In the genomic region with DNA sequence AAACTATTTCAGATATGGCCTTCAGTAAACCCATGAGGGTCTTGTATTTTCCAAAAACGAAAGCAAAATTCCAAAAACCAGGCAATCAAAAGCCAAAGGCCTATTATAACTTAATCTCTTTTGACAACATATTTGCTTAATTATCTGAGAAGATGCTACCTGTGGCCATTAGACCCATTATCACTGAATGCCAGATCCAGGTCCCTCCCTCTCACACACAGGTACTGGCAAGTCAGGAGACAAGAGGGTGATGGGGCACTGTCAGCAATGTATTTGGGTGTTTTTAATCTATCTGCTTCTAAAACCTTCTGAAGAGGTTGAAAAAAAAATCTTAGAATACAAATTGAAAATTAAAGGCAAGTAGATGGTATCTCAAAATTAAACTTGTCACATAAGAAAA, we compare ENCODE assay signal across 19 mouse cellular contexts.
"Had no signal": no experiment of that assay in that cellular context is flagged by ENCODE, and none has a peak within 500 bp of the region (broad histone marks: within the 10 kb centered on the region; RNA-seq: fewer than 3 reads in every experiment).

No protein-coding gene starts in this region.

- H3K9me3 ChIP-seq: lung, embryonic 15.5 days; midbrain, embryonic 10.5 days; midbrain, embryonic 12.5 days; neural tube, embryonic 15.5 days had no signal

- H3K4me2 ChIP-seq: lung, embryonic 15.5 days; midbrain, embryonic 12.5 days; neural tube, embryonic 13.5 days; neural tube, embryonic 15.5 days had no signal

- H3K27me3 ChIP-seq: lung, embryonic 15.5 days; midbrain, embryonic 12.5 days; neural tube, embryonic 13.5 days; neural tube, embryonic 15.5 days had no signal

- H3K9ac ChIP-seq: lung, embryonic 15.5 days; midbrain, embryonic 12.5 days; neural tube, embryonic 13.5 days; neural tube, embryonic 15.5 days had no signal

- ATAC-seq: lung, postnatal 0 days; midbrain, embryonic 16.5 days had no signal

- H3K27ac ChIP-seq: lung, embryonic 15.5 days; midbrain, embryonic 10.5 days; midbrain, embryonic 12.5 days; neural tube, embryonic 13.5 days; neural tube, embryonic 15.5 days had no signal

- H3K4me3 ChIP-seq: lung, embryonic 15.5 days; midbrain, embryonic 10.5 days; midbrain, embryonic 12.5 days; myocyte; neural tube, embryonic 13.5 days; neural tube, embryonic 15.5 days had no signal

- H3K36me3 ChIP-seq: midbrain, embryonic 12.5 days; neural tube, embryonic 13.5 days; neural tube, embryonic 15.5 days had no signal

- DNase-seq: lung, adult 2 months; lung, postnatal 4 days; midbrain, embryonic 14.5 days; retina, postnatal 1 day; right cerebral cortex, adult 18-20 months; right cerebral cortex, postnatal 25 days; right cerebral cortex, postnatal 4 days; spleen, adult 18-20 months; thymus, adult 18-20 months; thymus, postnatal 14 days; thymus, postnatal 36 days had no signal
